Mouse (Mus musculus): ENCODE measurements at regions not wholly inside any gene's neighbourhood (a gene's known extent, or its start where the extent isn't known, plus 50 kb on each side); places are given as distances from the start of the nearest gene placed in this dataset.
A peak's percentile ranks its signal among the peaks of the same experiment; 100 is the strongest.

GRCm38 (mm10) chr6:16064691-16065090 is 344.2 kb downstream of the Mdfic start:
- no peak for DNase-seq

GRCm38 (mm10) chr6:16065121-16065520 is 344.7 kb downstream of the Mdfic start:
- no peak for DNase-seq

- no peak for DNase-seq
These were observed 355.8 kb downstream of the Mdfic start for GRCm38 (mm10) chr6:16076266-16076665.

- DNase-seq: no peak
These were observed 356.8 kb downstream of the Mdfic start for GRCm38 (mm10) chr6:16077195-16077810.

GRCm38 (mm10) chr6:16077917-16078316 is 357.5 kb downstream of the Mdfic start:
- no peak for DNase-seq

- DNase-seq: no peak
These were observed 366.6 kb downstream of the Mdfic start for GRCm38 (mm10) chr6:16086952-16087537.

- DNase-seq: no peak
These were observed 378.3 kb downstream of the Mdfic start for GRCm38 (mm10) chr6:16098761-16099160.

GRCm38 (mm10) chr6:16141009-16141408 is 420.5 kb downstream of the Mdfic start:
- DNase-seq: no peak

GRCm38 (mm10) chr6:16144538-16144937 is 424.1 kb downstream of the Mdfic start:
- DNase-seq: no peak

GRCm38 (mm10) chr6:16150535-16150934 is 430.1 kb downstream of the Mdfic start:
- no peak for DNase-seq

GRCm38 (mm10) chr6:16151478-16151877 is 431.0 kb downstream of the Mdfic start:
- DNase-seq: no peak

- no peak for DNase-seq
These were observed 432.2 kb downstream of the Mdfic start for GRCm38 (mm10) chr6:16152691-16153090.

- DNase-seq: no peak
These were observed 444.6 kb downstream of the Mdfic start for GRCm38 (mm10) chr6:16165012-16165411.

- DNase-seq: no peak
These were observed 451.4 kb downstream of the Mdfic start for GRCm38 (mm10) chr6:16171871-16172270.

- DNase-seq: no peak
These were observed 456.9 kb downstream of the Mdfic start for GRCm38 (mm10) chr6:16177313-16177712.

- peak; percentile 16 for DNase-seq
These were observed 467.6 kb downstream of the Mdfic start for GRCm38 (mm10) chr6:16187983-16188550.

GRCm38 (mm10) chr6:16212975-16213374 is 492.5 kb downstream of the Mdfic start:
- DNase-seq: no peak

GRCm38 (mm10) chr6:16213635-16214034 is 493.2 kb downstream of the Mdfic start:
- no peak for DNase-seq

- peak; percentile 12 for DNase-seq
These were observed 500.7 kb downstream of the Mdfic start for GRCm38 (mm10) chr6:16221002-16221627.
